Mouse (Mus musculus): Measurements from ENCODE around the gene Prkcd. TPM values are rescaled to one million over a fixed set of nuclear protein-coding genes. Genes with fewer than 3 reads are reported as not detected.
"Not testable (repeated sequence)": the region's sequence is repeated elsewhere in the genome, so short reads cannot be mapped to it uniquely, and the experiment has no call there.

Gene Prkcd
- total RNA-seq, 2 experiments from 2014 or later, result 10.5 to 14.3 TPM

DNA sequence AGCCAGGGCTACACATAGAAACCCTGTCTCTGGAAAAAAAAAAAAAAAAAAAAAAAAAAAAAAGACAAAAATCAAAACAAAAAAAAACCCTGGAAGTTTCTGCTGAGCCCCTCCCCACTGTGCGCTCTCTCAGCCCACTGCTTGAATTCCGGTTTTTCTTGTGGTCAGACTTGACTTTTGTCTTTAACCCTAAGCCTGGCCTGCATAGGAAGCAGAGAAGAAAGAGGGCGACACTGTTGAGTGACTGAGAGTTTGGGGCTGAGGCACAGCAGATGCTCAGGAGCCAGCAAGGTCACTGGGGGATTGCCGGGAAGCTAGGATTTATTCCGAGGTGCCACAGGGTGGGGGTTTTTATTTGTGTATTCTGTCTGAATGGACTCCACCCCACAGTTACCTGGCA is 46.1 kb downstream of the Prkcd start:
- intact Hi-C loops (cut with DNase I), result no loop called here
- DNase-seq, result no peak

DNA sequence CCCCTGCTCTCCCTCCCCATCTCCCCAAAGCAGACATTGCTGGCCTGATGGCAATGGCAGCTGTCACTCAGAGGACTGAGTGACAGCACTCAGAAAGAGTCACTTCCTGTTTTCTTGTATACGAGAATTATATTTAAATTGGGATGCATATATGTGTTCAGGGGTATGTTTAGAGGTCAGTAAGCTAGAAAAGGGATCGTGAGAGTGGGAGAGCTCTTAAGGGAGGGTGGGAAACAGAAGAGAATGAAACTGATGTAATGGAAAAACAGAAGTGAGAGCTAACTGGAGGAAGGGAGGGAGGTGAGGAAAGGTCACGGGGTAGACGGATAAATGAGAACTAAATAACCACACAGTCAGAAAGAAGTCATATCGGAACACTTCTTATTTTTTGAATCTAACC is 46.8 kb downstream of the Prkcd start:
- no peak for DNase-seq
- intact Hi-C loops (cut with DNase I), result no loop called here

DNA sequence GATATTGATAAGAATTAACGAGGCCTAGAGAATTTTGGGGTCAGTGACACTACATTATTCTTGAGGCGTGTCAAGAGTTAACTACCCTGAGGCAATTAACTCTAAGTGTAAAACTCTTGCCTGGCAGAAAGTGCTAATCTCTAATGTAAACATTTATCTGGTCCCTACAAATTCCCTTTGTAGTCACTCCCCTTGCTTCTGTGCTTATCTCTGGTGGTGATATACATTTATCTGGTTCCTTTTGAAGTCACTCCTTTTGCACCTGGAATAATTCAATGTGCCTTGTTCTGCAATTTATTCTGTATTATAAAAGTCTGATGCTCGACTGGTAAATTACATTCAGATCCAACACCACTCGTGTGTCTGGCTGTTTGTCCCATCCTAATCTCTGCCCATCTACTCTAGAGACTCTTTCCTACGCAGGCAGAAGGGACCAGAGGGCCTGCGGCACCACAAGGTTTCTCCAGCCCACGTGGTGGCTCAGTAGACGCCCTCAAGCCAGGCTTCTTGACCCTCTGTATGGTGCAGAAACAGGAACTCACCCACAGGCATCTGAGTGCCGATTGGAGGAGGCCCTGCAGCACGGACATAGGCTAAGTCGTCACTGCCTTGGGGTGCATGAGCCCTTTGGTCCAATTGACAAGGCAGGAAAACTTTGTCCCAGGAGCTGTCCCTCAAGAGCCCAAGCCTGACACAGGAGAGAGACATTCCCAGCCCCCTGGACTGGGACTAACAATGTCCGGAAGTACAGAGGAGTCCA is 48.5 kb downstream of the Prkcd start:
- DNase-seq; intact Hi-C loops (cut with DNase I): not testable (repeated sequence)

DNA sequence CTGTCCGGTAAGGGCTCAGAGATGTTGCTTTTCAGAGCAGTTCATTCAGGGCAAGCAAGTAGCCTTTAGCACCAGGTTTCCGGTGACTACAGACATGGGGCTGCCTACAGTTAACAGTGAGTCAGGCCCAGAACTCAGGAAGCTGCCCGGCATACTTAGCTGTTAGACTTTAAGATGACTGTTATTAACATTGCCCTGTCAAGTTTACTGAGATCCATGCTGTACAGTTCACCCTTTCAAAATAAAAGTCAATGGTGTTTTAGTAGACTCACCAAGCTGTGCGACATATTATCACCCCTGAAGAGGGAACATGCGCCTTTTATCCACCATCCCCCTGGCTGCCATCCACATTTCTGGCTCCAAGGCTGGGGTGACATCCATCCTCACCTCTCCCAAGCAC is 49.8 kb downstream of the Prkcd start:
- DNase-seq, result no peak
- intact Hi-C loops (cut with DNase I), result no loop called here

DNA sequence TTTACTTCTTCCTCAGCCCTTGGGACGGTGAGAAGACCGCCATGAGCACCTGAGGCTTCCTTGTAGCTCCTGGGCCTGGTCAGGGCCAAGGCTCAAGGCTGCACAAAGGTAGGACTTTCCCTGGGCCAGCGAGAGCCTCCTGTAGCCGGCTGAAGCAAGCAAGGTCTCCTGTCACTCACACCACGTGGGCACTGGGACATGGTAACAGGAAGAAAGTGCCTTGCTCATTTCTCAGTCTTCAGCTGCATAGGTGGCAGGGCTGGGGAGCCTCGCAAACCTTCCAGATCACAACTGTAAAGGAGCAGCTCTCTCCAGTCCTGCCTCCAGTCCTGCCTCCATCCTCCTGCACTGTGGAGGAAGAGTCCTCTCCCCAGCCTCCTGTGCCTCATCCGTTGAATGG is 50.2 kb downstream of the Prkcd start:
- no peak for DNase-seq
- intact Hi-C loops (cut with DNase I), result loop anchor here (2.0 kb wide), 1 partner anchor 439 kb away; no protein-coding TSS in a partner anchor

DNA sequence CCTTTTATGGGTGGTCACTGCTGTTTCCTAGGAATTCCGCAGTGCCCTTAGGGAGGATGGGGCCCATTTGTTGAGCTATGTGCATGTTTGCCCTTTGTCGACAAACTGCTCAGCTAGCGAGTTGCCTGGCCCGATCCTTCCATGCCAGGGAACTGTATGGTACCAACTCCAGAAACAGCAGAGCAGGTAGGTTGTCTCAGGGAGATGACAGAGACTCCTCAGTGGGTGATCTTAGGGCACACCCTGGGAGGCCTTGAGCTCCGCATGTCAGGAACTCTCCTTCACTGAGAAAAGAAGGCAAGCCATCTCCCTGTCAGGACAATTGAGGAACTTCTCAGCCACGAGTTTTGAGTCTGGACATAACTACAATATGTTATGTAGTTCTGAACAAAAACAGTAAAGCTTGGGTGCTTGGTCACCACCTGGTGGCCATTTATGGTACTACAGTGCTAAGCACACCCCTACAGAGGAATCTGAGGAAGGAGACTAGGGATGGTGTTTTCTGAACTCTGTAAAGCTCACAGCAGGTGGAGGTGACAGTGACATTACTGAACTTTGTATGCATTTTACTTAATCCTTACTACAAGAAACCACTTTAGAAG is 51.9 kb downstream of the Prkcd start:
- peak; percentile 81 to 84 for DNase-seq
- intact Hi-C loops (cut with DNase I), result loop anchor here (2.0 to 5.0 kb wide), 3 partner anchors 52 to 437 kb away; partner anchors contain the start of gene Dcp1a

DNA sequence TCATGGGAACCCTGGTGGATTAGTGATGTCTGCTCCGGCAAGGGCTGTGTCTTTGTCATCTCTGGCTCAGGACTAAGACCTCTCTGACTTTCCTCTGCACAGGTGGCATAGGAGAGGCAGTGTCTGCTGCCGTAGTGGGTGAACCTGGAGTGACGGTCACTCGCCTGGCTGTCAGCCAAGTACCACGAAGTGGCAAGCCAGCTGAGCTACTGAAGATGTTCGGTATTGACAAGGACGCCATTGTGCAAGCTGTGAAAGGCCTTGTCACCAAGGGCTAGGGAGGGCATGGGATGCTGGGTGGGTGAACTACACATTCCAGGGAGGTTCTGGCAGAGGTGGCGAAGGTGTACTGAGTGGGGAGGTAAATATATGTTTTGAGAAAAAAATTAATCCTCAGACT is 52.8 kb downstream of the Prkcd start:
- intact Hi-C loops (cut with DNase I), result loop anchor here (5.0 kb wide), 2 partner anchors 51 to 96 kb away; partner anchors contain the start of gene Dcp1a
- no peak for DNase-seq

DNA sequence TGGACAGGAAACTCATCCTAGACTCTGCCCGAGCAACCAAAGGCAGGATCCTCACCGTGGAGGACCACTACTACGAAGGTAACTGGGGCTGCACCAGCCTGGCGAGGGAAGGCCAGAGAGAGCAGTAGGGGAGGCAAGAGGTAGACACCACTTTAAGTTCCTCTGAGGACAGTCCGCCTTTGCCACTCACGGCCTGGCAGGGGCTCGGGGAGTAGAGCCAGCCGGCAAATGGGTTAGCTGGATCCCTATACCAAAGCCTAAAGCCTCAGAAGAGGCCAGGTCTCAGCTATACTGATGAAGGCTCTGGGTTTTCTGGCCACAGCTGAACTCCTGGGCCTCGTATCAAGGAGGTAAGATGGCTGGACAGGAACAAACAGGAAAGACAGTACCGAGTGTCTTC is 53.8 kb downstream of the Prkcd start:
- intact Hi-C loops (cut with DNase I), result loop anchor here (5.0 kb wide), 2 partner anchors 50 to 95 kb away; partner anchors contain the start of gene Dcp1a
- DNase-seq, result no peak

DNA sequence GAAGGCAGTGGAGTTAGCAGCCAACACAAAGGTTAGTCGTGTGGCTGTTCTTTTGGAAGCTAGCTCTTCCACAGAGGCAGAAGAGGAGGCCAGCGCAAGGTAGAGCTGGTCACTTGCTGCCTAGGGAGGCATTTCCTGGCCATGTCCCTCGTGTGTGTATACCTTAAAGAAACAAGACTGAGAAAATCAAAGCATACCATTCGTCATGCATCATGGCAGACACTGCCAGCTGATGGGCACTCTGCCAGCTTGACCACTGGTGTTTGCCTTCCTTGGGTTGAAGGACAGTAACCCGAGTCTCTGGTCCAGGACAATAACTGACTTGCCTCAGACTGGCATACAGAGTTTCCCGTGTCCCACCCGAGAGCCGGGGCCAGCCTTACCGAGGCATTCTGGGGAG is 55.7 kb downstream of the Prkcd start:
- intact Hi-C loops (cut with DNase I), result loop anchor here (5.0 kb wide), 2 partner anchors 48 to 93 kb away; partner anchors contain the start of gene Dcp1a

DNA sequence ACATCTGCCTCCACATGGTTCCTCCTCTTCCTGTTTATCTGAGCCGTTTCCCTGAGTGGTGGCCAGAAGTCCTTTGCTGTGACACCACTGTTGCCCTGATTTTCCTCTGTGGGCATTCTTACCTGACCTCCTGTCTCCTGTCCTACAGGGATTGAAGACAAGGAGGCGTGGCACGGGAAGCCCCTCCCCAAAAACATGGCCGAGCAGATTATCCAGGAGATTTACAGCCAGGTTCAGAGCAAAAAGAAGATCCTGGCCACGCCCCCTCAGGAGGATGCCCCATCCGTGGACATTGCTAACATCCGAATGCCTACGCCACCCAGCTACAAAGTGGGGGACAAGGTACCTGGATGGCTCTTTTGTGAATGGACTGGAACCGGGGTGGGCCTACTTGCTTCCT is 58.0 kb downstream of the Prkcd start:
- no peak for DNase-seq
- intact Hi-C loops (cut with DNase I), result no loop called here

More for the DNA sequence above, 55.7 kb downstream of the Prkcd start:
- DNase-seq, result no peak

DNA sequence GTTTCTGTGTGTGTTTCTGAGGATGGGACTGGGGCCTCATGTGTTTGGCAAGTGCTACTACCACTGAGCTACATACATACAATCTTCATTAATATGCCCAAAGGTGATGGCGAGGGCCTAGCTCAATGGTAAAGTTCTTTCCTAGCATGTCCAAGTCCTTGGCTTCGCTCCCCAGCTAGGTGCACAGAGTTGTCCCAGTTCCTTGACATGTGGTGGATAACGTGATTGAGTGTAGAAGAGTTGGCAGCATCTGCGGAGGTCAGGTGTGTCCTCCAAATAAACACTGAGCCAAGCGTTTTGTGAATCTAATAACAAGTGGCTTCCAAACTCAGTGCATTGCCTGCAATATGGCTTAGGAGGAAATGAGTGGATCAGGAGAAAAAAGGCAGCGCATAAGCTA is 59.7 kb downstream of the Prkcd start:
- DNase-seq, result no peak
- intact Hi-C loops (cut with DNase I), result no loop called here

DNA sequence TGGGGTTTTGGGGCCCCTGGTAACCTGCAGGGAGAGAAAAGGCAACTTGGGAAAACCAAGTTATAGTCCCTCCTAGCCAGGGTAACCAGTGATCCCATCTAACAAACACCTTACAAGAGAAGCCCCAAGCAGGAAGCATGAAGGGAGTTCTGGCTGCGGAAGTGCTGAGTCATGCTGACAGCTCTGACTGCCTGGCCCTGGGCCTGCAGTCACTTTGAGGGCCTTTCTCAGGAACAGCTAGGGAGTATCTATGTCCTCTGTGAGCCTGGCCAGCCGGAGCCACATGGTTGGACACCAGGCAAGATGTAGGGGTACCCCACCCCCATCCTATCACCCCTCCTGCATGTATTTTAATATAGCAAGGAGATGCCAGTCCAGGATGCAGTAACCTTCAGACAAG is 61.6 kb downstream of the Prkcd start:
- DNase-seq, result peak; percentile 72
- intact Hi-C loops (cut with DNase I), result loop anchor here (2.0 kb wide), 1 partner anchor 14 kb away; no protein-coding TSS in a partner anchor

DNA sequence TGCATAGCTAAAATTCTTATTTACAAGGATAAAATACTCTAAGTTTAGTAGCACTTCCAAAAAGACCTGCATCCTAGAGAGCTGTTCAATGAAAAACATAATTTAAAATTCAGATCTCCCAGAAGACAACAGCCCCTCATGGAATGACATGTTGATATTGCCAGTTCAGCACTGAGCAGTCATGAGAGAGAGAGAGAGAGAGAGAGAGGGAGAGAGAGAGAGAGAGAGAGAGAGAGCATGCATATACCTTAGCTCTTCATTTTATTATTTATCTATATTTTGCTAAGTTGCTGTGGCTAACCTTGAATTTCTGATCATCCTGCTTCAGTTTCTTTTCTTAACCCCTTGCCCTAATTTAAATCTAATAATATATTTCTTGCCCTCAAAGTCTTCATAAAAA is 63.7 kb downstream of the Prkcd start:
- no peak for DNase-seq
- intact Hi-C loops (cut with DNase I), result no loop called here

DNA sequence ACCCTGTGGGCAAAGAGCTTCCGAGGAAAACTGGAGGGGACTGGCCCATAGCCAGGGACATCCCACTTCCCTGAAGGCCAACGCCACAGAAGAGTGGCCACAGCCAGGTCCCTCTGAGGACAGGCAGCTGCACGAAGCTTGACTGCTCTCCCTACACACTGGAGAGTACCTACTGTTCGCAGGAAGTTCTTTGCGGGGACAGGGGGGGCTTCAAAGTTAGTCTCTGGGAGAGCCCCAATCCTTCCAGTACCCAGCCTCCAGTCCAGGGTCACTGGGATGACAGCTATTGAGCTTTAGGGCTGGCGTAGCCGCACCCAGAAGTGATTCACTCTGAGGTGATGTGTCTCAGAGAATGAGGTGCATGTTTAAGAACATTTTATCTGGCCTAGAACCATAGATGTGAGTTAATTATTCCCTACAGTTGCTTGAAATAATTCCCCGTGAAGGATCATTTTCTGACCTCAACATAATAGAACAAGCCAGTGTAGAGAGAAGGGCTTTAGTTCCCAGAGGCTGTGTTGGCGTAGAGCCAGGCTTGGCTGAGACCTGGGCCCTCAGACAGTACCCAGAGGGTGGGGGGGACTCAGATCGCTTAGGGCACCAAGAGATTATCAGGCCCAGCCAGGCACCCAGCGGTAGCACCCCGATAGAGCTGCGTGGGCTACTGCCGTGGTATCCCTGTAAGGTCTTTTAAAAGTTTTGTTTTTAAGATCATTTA is 64.4 kb downstream of the Prkcd start:
- DNase-seq, result no peak
- intact Hi-C loops (cut with DNase I), result no loop called here

DNA sequence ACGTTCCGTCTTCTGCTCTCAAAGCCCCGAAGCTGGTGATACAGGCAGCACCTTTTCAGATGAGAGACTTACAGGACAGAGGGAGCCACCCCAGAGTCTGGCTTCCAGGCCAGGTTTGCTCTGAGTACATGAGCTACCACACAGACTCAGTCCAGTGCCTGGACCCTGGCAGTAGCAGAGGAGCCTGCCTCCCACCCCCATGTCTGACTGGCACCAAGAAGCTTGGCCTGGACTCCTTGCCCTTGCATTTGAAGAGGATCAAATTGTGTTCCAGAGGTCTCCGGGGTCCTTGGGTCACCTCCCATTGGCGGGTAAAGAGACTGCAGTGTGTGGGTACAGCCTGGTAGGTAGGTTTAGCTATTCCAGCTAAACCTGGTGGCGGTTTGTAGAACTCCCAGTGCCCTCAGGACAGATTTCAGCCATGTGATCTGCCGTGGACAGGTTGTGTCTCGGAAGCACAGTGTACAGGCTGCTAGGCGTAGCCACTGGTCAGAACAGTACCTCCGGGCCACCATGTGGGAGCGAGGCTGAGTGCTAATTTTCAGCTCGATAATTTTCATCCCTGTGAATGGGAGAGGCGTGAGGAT is 65.1 kb downstream of the Prkcd start:
- intact Hi-C loops (cut with DNase I), result no loop called here
- no peak for DNase-seq

DNA sequence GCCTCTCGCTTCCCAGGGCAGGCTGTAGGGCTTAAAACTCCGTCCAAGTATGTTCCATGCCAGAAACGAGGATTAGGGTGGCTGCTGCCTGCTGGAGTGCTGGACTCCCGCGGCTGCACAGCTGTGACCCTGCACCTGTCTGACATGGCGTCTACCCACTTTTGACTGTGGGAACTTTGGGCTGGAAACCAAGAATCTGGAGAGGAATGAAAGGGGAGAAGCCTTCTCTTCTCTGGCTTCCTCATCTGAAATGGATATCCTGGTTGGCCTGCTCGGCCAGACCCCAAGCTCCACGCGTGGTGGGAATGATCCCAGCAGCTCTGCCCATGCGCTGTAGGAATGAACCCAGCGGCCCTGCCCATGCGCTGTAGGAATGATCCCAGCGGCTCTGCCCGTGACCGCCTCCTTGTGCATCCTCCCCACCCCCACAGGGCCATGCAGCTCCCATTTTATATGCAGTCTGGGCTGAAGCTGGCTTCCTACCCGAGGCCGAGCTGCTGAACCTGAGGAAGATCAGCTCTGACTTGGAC is 66.6 kb downstream of the Prkcd start:
- DNase-seq, result no peak
- intact Hi-C loops (cut with DNase I), result no loop called here

DNA sequence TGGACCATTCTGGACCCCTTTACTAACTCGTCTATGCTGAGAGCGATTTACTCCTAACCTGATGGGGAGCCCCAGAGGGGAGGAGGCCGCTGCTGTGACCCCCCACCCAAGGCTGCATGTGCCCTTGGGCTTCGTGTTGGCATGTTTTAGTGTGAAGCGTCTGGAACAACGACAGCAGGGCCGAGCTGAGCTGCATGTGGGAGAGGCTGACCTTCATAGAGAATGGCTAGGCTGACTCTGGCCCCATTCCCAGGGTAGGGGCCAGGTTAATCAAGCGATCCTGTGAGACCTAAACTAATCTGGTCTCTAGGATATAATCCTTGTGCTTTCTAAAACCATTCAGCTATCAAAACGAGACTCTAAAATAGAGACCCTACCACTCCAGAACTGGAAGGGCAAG is 68.3 kb downstream of the Prkcd start:
- intact Hi-C loops (cut with DNase I), result no loop called here
- DNase-seq, result no peak

DNA sequence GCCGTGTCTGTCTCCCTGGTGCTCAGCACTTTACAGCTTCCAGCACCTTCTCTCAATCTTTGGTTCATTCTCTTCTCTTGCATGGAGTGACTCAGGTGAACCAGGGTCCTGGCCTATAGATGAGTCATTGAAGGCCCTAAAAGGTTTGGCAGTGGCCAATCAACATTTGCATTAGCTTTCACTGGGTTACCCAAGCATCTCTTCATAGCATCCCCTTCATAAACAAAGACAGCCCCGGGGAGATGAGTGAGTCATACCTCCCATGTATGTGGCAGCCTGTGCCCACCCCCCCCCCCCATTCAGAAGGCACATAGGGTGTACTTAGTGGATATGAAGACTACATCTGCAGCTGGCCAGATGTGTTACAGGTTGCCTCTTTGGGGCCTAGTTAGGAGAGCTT is 69.4 kb downstream of the Prkcd start:
- no peak for DNase-seq
- intact Hi-C loops (cut with DNase I), result no loop called here

DNA sequence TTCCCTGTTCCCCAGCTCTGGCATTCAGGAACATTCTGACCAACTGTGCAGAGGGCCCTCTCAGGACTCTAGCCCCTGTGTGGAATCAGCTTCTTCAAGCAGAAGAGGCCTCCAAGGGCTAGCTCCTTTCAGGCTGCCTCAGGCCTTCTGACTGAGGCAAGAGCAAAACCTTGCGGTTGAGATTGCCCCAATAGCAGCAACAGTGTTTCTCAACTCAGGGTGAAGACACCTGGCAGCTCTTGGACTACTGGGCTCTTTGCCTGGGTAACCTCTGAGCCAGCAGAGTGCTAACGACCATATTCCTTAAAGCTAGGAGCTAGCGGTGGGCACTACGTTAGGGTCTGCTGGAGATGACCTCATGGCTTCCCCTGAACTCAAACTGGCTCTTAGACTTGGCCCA is 72.8 kb downstream of the Prkcd start:
- intact Hi-C loops (cut with DNase I), result no loop called here
- DNase-seq, result no peak

DNA sequence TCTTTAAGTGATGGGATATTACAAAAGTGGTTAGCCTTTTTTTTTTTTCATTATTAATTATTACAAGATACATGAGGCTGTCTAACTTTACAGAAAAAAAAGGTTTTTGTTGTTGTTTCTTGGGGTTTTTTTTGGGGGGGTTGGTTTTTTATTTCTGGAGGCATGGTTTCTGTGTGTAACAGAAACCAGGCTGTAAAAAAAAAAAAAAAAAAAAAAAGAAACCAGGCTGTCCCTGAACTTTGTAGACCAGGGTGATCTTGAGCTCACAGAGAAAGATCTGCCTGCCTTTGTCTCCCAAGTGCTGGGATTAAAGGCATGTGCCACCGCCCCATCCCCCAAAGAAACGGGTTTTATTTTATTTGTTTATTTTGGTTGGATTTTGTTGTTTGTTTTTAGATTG is 74.0 kb downstream of the Prkcd start:
- DNase-seq, result no peak
- intact Hi-C loops (cut with DNase I), result loop anchor here (2.0 kb wide), 1 partner anchor 13 kb away; no protein-coding TSS in a partner anchor

DNA sequence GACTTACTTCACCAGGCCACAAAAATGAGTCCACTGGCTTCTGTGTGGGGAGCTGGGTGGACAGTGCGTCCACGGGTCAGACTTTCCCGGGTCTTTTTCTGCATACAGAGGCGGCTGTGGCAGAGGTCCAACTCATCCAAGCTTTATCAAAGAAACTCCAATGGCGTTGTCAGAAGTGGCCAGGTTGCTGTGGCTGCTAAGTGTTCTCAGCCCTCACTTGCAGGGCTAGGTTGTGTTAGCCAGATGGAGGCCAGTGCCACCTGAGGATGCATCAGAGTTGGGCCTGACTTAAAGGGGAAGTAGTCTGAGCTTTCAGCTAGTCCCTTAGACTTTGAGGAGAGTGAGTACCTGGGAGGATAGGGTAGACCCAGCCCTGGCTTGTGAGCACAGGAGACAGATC is 74.5 kb downstream of the Prkcd start:
- DNase-seq, result no peak
- intact Hi-C loops (cut with DNase I), result loop anchor here (2.0 kb wide), 1 partner anchor 13 kb away; no protein-coding TSS in a partner anchor

Data from heart, postnatal 36 days (tissue).